ENCODE assay signal across 9 mouse cellular contexts in genomic region chr7:132153725-132154147, GRCm38 (mm10). TPM values are rescaled to one million over a fixed set of nuclear protein-coding genes. Genes with fewer than 3 reads are reported as not detected.
A peak's percentile ranks its signal among the peaks of the same experiment; 100 is the strongest.
DNase-seq lines count a peak whose midpoint lies in the region; ATAC-seq and TF ChIP-seq lines count a peak whose summit lies in the region.
"Had no signal": no experiment of that assay in that cellular context is flagged by ENCODE, and none has a peak within 500 bp of the region (broad histone marks: within the 10 kb centered on the region; RNA-seq: fewer than 3 reads in every experiment).

No protein-coding gene starts in this region.

- no peak overlapping the region for H3K4me3 ChIP-seq in hindbrain, embryonic 16.5 days (ENCODE audit: low read length)
- H3K4me3 ChIP-seq in midbrain, postnatal 0 days (ENCODE audit: low read depth, low read length), result peak overlapping the region; percentile 31; the same call in 1 of the 2 replicates

- no peaks in the 10 kb centered on the region; the same call in 1 of the 2 replicates for H3K27me3 ChIP-seq in hindbrain, embryonic 16.5 days (replicated peaks; ENCODE audit: control insufficient read depth, insufficient read depth, low read length)
- no peaks in the 10 kb centered on the region; the same call in 1 of the 2 replicates for H3K27me3 ChIP-seq in midbrain, postnatal 0 days (ENCODE audit: insufficient read depth, low read length)

- ATAC-seq in hindbrain, embryonic 16.5 days, result peak; percentile 90
- ATAC-seq in midbrain, postnatal 0 days (ENCODE audit: low FRiP score), result peak; percentile 39; the same call in 1 of the 2 replicates
- ATAC-seq: Patski had no signal

- TF ChIP-seq CTCF in midbrain, postnatal 0 days (IDR thresholded peaks at IDR 0.05), result no peak

- no peaks in the 10 kb centered on the region for H3K9me3 ChIP-seq in hindbrain, embryonic 16.5 days (ENCODE audit: control insufficient read depth, low read length)
- H3K9me3 ChIP-seq in midbrain, postnatal 0 days (ENCODE audit: low read length), result no peaks in the 10 kb centered on the region

- 12% methylated on average over 6 of the region's 6 CpGs for WGBS in hindbrain, embryonic 16.5 days
- 31% methylated on average over 6 of the region's 6 CpGs for WGBS in midbrain, postnatal 0 days

- no peaks in the 10 kb centered on the region for H3K36me3 ChIP-seq in hindbrain, embryonic 16.5 days (ENCODE audit: control insufficient read depth, insufficient read depth, low read length)
- no peaks in the 10 kb centered on the region for H3K36me3 ChIP-seq in midbrain, postnatal 0 days (ENCODE audit: insufficient read depth, low read length)

- H3K27ac ChIP-seq in hindbrain, embryonic 16.5 days (ENCODE audit: low read depth, low read length), result no peak overlapping the region; the same call in 1 of the 2 replicates
- no peak overlapping the region for H3K27ac ChIP-seq in midbrain, postnatal 0 days (ENCODE audit: low read depth, low read length)

- no peak overlapping the region for H3K9ac ChIP-seq in hindbrain, embryonic 16.5 days (ENCODE audit: low read depth, low read length)
- no peak overlapping the region for H3K9ac ChIP-seq in midbrain, postnatal 0 days (replicated peaks; ENCODE audit: low read length, poor library complexity, severe bottlenecking)

- peak; percentile 40 for DNase-seq in layer of hippocampus, adult 11-12 months (ENCODE audit: low spot score)
- DNase-seq in layer of hippocampus, postnatal 25 days (ENCODE audit: extremely low spot score in 1 of 2, low spot score in 1 of 2), result no peak
- DNase-seq in cerebellum, postnatal 14 days, result peak; percentile 17 to 19
- peak; percentile 79 for DNase-seq in midbrain, postnatal 0 days (ENCODE audit: low spot score)
- no peak for DNase-seq in liver
- DNase-seq in lung, postnatal 25 days (ENCODE audit: low spot score), result no peak
- no peak for DNase-seq in lung, postnatal 14 days

- H3K4me1 ChIP-seq in hindbrain, embryonic 16.5 days (ENCODE audit: control insufficient read depth, insufficient read depth, low read depth, low read length), result peaks cover 22% of the 10 kb centered on the region
- H3K4me1 ChIP-seq in midbrain, postnatal 0 days (ENCODE audit: insufficient read depth, low read length), result peaks cover 17% of the 10 kb centered on the region; the same call in 1 of the 2 replicates

- peak overlapping the region; percentile 84 for H3K4me2 ChIP-seq in hindbrain, embryonic 16.5 days (ENCODE audit: low read length)
- H3K4me2 ChIP-seq in midbrain, postnatal 0 days (ENCODE audit: low read depth, low read length, poor library complexity, severe bottlenecking), result peak overlapping the region; percentile 62

RNA-seq across cellular contexts. Expression of gene Cpxm2, which starts 0.8 kb away (rescaled TPM):
- 1 to 10 TPM; 1.8 to 2.5 TPM for total RNA-seq in layer of hippocampus, postnatal 25 days (2021)
- 1.7 and 2.2 TPM in 2 replicates for polyA plus RNA-seq in hindbrain, embryonic 16.5 days (2015; fragmentation: Nextera tagmentation; extraction: Ambion mirVana)
- total RNA-seq in midbrain, postnatal 0 days (2014; rRNA removed), result 2.4 and 3.1 TPM in 2 replicates
- 3.1 and 3.8 TPM in 2 replicates for polyA plus RNA-seq in midbrain, postnatal 0 days (2015; fragmentation: Nextera tagmentation; extraction: Ambion mirVana)
- polyA plus RNA-seq: Patski had no signal

Comparison
In these comparisons a context has a peak if more than half of its experiments do, and no peak if none do; other contexts are left out.
1. DNase-seq: peak in layer of hippocampus, adult 11-12 months (single experiment), cerebellum, postnatal 14 days (2 of 2) and midbrain, postnatal 0 days (single experiment); none in layer of hippocampus, postnatal 25 days (0 of 2), liver (single experiment), lung, postnatal 25 days (single experiment) and lung, postnatal 14 days (single experiment).